Mouse (Mus musculus): ENCODE measurements around the gene Slc7a8.
"Not testable (repeated sequence)": the region's sequence is repeated elsewhere in the genome, so short reads cannot be mapped to it uniquely, and the experiment has no call there.

The Slc7a8 gene

GRCm38 (mm10) chr14:54780836-54781609, 723 bp downstream of the Slc7a8 start:
- DNase-seq (ENCODE audit: extremely low read depth, insufficient read length, low spot score), result no peak

- no peak for DNase-seq (ENCODE audit: extremely low read depth, insufficient read length, low spot score)
Measured at GRCm38 (mm10) chr14:54780084-54780483, 1.7 kb downstream of the Slc7a8 start.

DNA sequence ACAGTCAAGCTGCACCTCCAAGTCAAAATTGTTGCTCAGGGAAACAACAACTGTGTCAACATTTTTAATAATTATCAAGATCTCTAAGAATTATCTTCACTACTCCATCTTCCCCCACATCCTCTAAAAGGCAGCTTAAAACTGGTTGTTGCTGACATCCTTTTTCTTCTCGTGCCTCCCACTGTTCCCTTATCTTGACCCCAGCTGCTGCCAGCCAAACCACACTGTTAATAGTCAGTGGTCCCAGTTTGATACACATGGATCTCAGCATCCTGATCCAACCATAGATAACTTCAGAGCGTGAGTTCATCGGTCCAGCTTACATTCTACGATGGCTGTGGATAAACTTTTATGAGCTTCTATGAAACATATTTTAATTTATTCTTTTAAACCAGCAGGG, 3.9 kb downstream of the Slc7a8 start:
- DNase-seq (ENCODE audit: extremely low read depth, insufficient read length, low spot score), result no peak

DNA sequence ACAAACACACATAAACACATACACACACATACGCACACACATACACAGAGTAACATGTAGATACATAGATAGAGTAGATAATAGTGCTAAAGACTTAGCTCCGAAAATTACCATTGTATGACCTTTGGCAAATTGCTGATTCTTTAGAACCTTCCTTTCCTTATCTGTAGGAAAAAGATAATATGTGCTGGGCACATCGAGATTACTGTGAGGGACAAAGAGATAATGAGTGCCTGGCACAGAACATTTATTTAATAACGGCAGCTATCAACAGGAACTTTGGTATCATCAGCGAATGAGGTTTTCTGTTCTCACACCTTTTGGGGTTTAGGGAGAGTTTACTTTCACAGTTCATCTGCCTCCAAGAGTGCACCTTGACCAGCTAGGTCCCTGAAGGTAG, 5.0 kb downstream of the Slc7a8 start:
- DNase-seq (ENCODE audit: extremely low read depth, insufficient read length, low spot score), result no peak

GRCm38 (mm10) chr14:54775534-54776041, 6.2 kb downstream of the Slc7a8 start:
- no peak for DNase-seq (ENCODE audit: extremely low read depth, insufficient read length, low spot score)

DNA sequence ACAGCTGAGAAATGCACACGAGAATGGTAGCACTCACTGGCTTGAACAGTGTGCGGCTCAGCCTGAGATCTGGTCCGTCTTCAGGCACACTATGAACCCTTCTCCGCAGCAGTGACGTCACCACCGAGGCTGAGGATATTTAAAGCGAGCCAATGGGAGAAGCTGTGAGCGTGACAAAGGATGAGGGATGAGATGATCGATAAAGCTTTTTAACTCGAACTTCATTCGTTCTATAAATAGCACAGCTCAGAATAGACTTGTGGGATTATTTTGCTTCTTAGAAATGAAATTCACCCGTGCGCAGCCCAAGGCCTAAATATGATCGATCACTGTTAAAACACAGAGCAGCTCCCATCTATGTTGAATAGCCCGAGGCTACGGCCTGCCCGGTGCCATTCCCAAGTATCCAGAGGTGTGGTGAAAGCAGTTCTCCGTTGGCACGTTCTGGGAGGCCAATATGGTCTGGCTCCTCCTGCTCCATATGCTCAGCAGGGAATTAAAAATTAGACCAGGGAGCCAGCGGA, 9.4 kb downstream of the Slc7a8 start:
- no peak for DNase-seq (ENCODE audit: extremely low read depth, insufficient read length, low spot score)

DNA sequence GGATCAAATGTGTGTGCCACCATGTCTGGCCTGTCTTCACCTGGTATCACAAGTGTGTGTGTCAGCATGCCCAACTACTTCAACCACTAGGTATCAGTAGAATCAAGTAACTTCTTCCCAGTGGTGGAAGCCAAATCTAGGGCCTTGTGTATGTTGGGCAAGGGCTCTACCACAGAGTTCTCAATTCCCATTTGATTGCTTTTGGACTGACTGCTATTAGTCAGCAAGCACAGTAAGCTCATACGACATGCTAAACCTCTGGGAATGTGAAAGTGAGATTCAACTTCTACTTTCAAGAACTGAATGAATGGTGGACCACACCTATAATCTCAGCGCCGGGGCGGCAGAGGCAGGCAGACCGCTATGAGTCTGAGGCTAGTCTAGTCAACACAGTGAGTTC, 11.4 kb downstream of the Slc7a8 start:
- no peak for DNase-seq (ENCODE audit: extremely low read depth, insufficient read length, low spot score)

DNA sequence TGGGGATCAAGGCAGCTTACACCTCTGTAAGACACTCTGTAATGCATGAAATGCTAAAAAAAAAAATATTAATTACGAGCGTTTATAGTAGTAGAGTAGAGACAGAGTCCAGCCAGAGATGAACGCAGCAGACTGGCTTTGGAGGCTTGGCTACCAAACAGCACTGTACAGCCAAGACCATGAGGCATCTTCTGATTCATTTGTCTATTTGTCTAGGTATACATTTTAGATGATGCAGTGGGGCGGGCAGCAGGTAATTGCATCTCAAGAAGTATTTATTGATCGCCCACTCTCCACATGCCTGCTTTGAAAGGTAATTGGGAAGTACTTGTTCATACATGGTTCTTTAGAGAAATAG, 12.7 kb downstream of the Slc7a8 start:
- DNase-seq (ENCODE audit: extremely low read depth, insufficient read length, low spot score), result no peak

GRCm38 (mm10) chr14:54768314-54769067, 13.3 kb downstream of the Slc7a8 start:
- DNase-seq (ENCODE audit: extremely low read depth, insufficient read length, low spot score), result no peak

- not testable (repeated sequence) for DNase-seq (ENCODE audit: extremely low read depth, insufficient read length, low spot score)
Measured at GRCm38 (mm10) chr14:54766937-54767336, 14.8 kb downstream of the Slc7a8 start.

DNA sequence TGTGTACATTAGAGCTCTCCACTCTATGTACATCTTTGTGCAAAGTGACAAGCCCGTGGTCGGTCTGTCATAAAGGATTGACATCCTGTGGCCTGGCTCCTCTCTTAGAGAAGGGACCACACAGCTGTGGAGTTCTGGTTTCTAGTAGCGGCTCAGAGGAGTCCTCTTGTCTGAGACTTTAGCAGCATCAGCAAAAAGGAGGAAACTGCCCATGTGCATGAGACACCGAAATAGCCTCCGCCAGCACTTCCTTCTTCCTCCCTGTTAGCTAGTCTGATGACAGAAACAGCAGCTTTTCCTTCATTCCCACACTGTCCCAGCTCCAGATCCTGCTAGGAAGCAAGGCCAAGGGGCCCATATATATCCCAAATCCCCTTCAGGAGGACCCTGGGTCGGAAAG, 25.4 kb downstream of the Slc7a8 start:
- DNase-seq (ENCODE audit: extremely low read depth, insufficient read length, low spot score), result no peak

- DNase-seq (ENCODE audit: extremely low read depth, insufficient read length, low spot score), result no peak
Measured at GRCm38 (mm10) chr14:54754602-54755018, 27.1 kb downstream of the Slc7a8 start.

GRCm38 (mm10) chr14:54753986-54754601, 27.7 kb downstream of the Slc7a8 start:
- no peak for DNase-seq (ENCODE audit: extremely low read depth, insufficient read length, low spot score)

GRCm38 (mm10) chr14:54752938-54753337, 28.8 kb downstream of the Slc7a8 start:
- DNase-seq (ENCODE audit: extremely low read depth, insufficient read length, low spot score), result no peak

DNA sequence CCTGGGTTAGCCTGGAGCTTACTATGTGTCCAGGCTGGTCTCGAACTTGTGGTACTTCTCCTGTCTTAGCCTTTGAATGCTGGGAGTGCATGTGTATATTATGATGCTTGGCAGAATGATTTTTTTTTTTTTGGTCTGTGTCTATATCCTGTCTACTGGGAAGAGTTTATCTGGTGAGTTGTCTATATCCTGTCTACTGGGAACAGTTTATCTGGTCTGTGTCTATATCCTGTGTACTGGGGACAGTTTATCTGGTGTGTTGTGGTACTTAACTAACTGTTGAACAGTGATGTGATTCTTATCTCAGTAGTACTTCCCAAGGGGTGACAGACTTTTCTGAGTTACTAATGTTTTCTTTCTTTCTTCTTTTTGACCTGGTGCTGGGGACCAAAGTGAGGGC, 30.0 kb downstream of the Slc7a8 start:
- DNase-seq (ENCODE audit: extremely low read depth, insufficient read length, low spot score), result no peak

GRCm38 (mm10) chr14:54749238-54749637, 32.5 kb downstream of the Slc7a8 start:
- DNase-seq (ENCODE audit: extremely low read depth, insufficient read length, low spot score), result no peak

- no peak for DNase-seq (ENCODE audit: extremely low read depth, insufficient read length, low spot score)
Measured at GRCm38 (mm10) chr14:54747942-54748917, 33.5 kb downstream of the Slc7a8 start.

DNA sequence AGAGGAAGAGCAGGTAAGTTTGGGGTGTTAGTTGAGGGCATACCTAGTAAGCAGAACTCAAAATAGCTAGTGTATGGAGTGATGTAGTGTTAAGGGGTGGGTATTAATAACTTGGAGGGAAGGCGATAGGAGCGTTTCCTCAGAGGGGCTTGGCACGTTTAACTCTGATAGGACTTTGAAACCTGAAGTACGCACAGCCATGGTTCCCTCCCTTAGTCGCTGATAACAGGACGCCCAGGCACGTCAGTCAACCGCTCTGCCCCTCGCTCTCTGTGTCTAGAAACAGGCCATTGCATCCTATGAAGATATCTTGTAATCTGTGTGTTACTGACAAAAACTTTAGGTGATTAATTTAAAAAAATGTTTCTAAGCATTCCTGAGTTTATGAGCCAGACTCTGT, 35.7 kb downstream of the Slc7a8 start:
- DNase-seq (ENCODE audit: extremely low read depth, insufficient read length, low spot score), result no peak

DNA sequence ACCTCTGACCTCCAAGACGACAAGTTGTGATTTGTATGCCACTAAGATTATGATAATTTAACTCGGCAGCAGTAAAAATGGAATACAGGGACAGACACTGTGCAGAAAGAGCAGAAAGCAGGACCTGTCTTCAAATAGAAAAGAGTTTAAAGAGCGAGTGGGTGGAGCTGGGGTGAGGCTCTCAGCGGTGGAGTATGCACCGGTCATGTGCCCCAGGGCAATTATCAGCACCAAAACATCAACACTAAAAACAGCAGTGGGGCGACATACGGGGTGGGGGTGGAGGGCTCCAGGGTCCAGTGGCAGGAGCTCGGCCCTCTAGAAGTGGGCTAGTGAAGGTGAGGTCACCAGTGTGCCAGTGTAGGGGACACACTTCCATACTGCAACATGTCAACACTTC, 37.3 kb downstream of the Slc7a8 start:
- DNase-seq (ENCODE audit: extremely low read depth, insufficient read length, low spot score), result no peak

DNA sequence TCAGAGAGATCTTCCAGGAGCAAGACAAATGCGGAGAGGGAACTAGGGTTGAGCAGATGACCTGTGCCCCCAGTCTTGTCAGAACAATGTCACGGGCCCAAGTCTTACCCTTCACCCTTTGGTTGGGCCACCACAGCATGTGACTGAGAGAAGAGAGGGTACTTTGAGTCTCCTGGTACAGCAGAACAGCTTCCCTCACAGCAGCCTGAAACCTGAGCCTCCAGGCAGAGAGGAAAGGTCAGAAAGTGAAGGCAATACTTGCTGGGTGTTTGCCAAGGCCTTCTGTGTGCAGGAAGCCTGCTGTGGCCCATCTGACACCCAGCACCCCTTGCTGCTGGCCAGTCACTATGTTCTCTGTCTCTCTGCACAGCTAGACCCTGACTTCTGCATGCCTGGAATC, 39.4 kb downstream of the Slc7a8 start:
- no peak for DNase-seq (ENCODE audit: extremely low read depth, insufficient read length, low spot score)
